Mouse (Mus musculus): ENCODE measurements at regions not wholly inside any gene's neighbourhood (a gene's known extent, or its start where the extent isn't known, plus 50 kb on each side); places are given as distances from the start of the nearest gene placed in this dataset.

GRCm38 (mm10) chr4:98238075-98238474 is 145.0 kb downstream of the Tm2d1 start:
- Histone ChIP-seq H3K4me3 (ENCODE audit: low read depth, low read length) (no peak overlapping the region), H3K27ac (replicated peaks; ENCODE audit: low read depth, low read length) (no peak overlapping the region)

GRCm38 (mm10) chr4:98237475-98237874 is 145.6 kb downstream of the Tm2d1 start:
- Histone ChIP-seq H3K27me3 (ENCODE audit: control insufficient read depth, insufficient read depth, low read length) (no peaks in the 10 kb centered on the region), H3K36me3 (ENCODE audit: control insufficient read depth, insufficient read depth, low read length) (no peaks in the 10 kb centered on the region), H3K9ac (ENCODE audit: low read length) (no peak overlapping the region), H3K4me3 (ENCODE audit: low read depth, low read length) (no peak overlapping the region), H3K27ac (replicated peaks; ENCODE audit: low read depth, low read length) (peak overlapping the region; percentile 16; the same call in 1 of the 2 replicates), H3K4me1 (ENCODE audit: control insufficient read depth, insufficient read depth, low read length) (no peaks in the 10 kb centered on the region; the same call in 1 of the 2 replicates), H3K4me2 (ENCODE audit: low read depth, severe bottlenecking) (no peak overlapping the region), H3K9me3 (ENCODE audit: control insufficient read depth, low read length) (no peaks in the 10 kb centered on the region)
- 69% methylated on average over 9 of the region's 9 CpGs for WGBS
- no peak for ATAC-seq (ENCODE audit: insufficient number of reproducible peaks, low FRiP score, low TSS enrichment, low read depth)
- peak; percentile 33 for DNase-seq (ENCODE audit: low spot score)

More at GRCm38 (mm10) chr4:98238075-98238474, 145.0 kb downstream of the Tm2d1 start:
- no peaks in the 10 kb centered on the region for H3K9me3 ChIP-seq (ENCODE audit: control insufficient read depth, low read length)
- no peak for ATAC-seq (ENCODE audit: insufficient number of reproducible peaks, low FRiP score, low TSS enrichment, low read depth)
- H3K9ac ChIP-seq (ENCODE audit: low read length), result no peak overlapping the region
- H3K27me3 ChIP-seq (ENCODE audit: control insufficient read depth, insufficient read depth, low read length), result no peaks in the 10 kb centered on the region
- H3K36me3 ChIP-seq (ENCODE audit: control insufficient read depth, insufficient read depth, low read length), result no peaks in the 10 kb centered on the region
- H3K4me2 ChIP-seq (ENCODE audit: low read depth, severe bottlenecking), result no peak overlapping the region
- DNase-seq (ENCODE audit: low spot score), result no peak
- peaks cover under 1% of the 10 kb centered on the region for H3K4me1 ChIP-seq (ENCODE audit: control insufficient read depth, insufficient read depth, low read length)
- WGBS, result 50% methylated on average over 4 of the region's 4 CpGs

DNA sequence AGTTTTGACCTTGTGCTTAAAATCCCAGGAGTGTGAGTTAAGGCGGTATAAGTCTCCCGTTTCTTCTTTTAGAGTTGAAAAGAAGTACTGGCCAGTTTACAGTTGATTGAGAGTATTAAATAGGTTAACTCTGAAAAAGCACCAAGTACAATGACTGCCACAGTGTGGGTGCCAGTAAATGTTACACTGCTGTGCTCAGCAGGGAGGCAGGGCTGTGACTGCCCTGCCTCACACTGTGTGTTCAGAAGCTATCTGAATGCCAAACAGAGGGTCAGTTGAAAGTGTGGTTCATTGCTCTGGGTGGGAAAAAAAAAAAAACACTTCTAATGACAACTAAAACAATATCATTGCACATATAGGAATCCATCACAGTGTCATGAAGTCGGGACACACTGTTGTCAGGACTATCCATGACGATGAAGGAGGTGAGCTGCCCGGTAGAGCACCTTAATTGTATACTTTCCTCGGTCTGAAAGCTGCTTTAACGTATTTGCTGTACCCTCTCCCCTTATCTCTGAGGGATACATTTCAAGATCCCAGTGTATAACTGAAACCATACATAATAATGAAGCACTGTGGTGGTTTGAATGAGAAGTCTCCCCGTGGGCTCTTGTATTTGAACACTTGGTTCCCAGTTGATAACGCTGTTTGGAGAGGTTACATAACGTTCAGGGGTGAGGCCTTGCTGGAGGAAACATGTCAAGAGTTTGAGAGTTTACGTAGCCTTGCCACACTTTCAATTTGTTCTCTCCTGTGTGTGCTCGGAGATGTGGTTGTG is 146.9 kb downstream of the Tm2d1 start:
- DNase-seq (ENCODE audit: low spot score) (no peak), ATAC-seq (ENCODE audit: insufficient number of reproducible peaks, low FRiP score, low TSS enrichment, low read depth) (no peak)
- Histone ChIP-seq H3K9me3 (ENCODE audit: control insufficient read depth, low read length) (no peaks in the 10 kb centered on the region), H3K36me3 (ENCODE audit: control insufficient read depth, insufficient read depth, low read length) (no peaks in the 10 kb centered on the region), H3K27ac (replicated peaks; ENCODE audit: low read depth, low read length) (no peak overlapping the region), H3K9ac (ENCODE audit: low read length) (no peak overlapping the region), H3K4me2 (ENCODE audit: low read depth, severe bottlenecking) (no peak overlapping the region), H3K27me3 (ENCODE audit: control insufficient read depth, insufficient read depth, low read length) (no peaks in the 10 kb centered on the region), H3K4me3 (ENCODE audit: low read depth, low read length) (no peak overlapping the region), H3K4me1 (ENCODE audit: control insufficient read depth, insufficient read depth, low read length) (no peaks in the 10 kb centered on the region; the same call in 1 of the 2 replicates)
- 79% methylated on average over 12 of the region's 12 CpGs for WGBS

GRCm38 (mm10) chr4:98228193-98228592 is 154.9 kb downstream of the Tm2d1 start:
- Histone ChIP-seq H3K9ac (ENCODE audit: low read length) (no peak overlapping the region), H3K4me3 (ENCODE audit: low read depth, low read length) (no peak overlapping the region), H3K4me2 (ENCODE audit: low read depth, severe bottlenecking) (no peak overlapping the region), H3K36me3 (ENCODE audit: control insufficient read depth, insufficient read depth, low read length) (no peaks in the 10 kb centered on the region), H3K4me1 (ENCODE audit: control insufficient read depth, insufficient read depth, low read length) (peaks cover 3% of the 10 kb centered on the region; the same call in 1 of the 2 replicates), H3K9me3 (ENCODE audit: control insufficient read depth, low read length) (no peaks in the 10 kb centered on the region), H3K27me3 (ENCODE audit: control insufficient read depth, insufficient read depth, low read length) (no peaks in the 10 kb centered on the region), H3K27ac (replicated peaks; ENCODE audit: low read depth, low read length) (no peak overlapping the region)
- ATAC-seq (ENCODE audit: insufficient number of reproducible peaks, low FRiP score, low TSS enrichment, low read depth) (no peak), DNase-seq (ENCODE audit: low spot score) (no peak)
- WGBS, result 88% methylated on average over 4 of the region's 4 CpGs

- DNase-seq (ENCODE audit: low spot score), result peak; percentile 43
- H3K9me3 ChIP-seq (ENCODE audit: control insufficient read depth, low read length), result no peaks in the 10 kb centered on the region
- no peaks in the 10 kb centered on the region for H3K36me3 ChIP-seq (ENCODE audit: control insufficient read depth, insufficient read depth, low read length)
- WGBS, result 17% methylated on average over 7 of the region's 7 CpGs
- no peaks in the 10 kb centered on the region for H3K27me3 ChIP-seq (ENCODE audit: control insufficient read depth, insufficient read depth, low read length)
- H3K27ac ChIP-seq (replicated peaks; ENCODE audit: low read depth, low read length), result peak overlapping the region; percentile 80; the same call in 1 of the 2 replicates
- peaks cover 7% of the 10 kb centered on the region; the same call in 1 of the 2 replicates for H3K4me1 ChIP-seq (ENCODE audit: control insufficient read depth, insufficient read depth, low read length)
- H3K4me2 ChIP-seq (ENCODE audit: low read depth, severe bottlenecking), result no peak overlapping the region
- H3K9ac ChIP-seq (ENCODE audit: low read length), result no peak overlapping the region
- no peak for ATAC-seq (ENCODE audit: insufficient number of reproducible peaks, low FRiP score, low TSS enrichment, low read depth)
- H3K4me3 ChIP-seq (ENCODE audit: low read depth, low read length), result no peak overlapping the region
Observed at GRCm38 (mm10) chr4:98224366-98224765, 158.7 kb downstream of the Tm2d1 start.

- Histone ChIP-seq H3K27me3 (ENCODE audit: control insufficient read depth, insufficient read depth, low read length) (no peaks in the 10 kb centered on the region), H3K4me3 (ENCODE audit: low read depth, low read length) (no peak overlapping the region), H3K36me3 (ENCODE audit: control insufficient read depth, insufficient read depth, low read length) (no peaks in the 10 kb centered on the region), H3K9ac (ENCODE audit: low read length) (no peak overlapping the region), H3K9me3 (ENCODE audit: control insufficient read depth, low read length) (no peaks in the 10 kb centered on the region), H3K4me2 (ENCODE audit: low read depth, severe bottlenecking) (no peak overlapping the region), H3K4me1 (ENCODE audit: control insufficient read depth, insufficient read depth, low read length) (peaks cover 7% of the 10 kb centered on the region; the same call in 1 of the 2 replicates), H3K27ac (replicated peaks; ENCODE audit: low read depth, low read length) (peak overlapping the region; percentile 85)
- WGBS, result 8% methylated on average over 8 of the region's 8 CpGs
- ATAC-seq (ENCODE audit: insufficient number of reproducible peaks, low FRiP score, low TSS enrichment, low read depth) (peak; percentile 88), DNase-seq (ENCODE audit: low spot score) (peak; percentile 86)
Observed at GRCm38 (mm10) chr4:98223429-98223828, 159.7 kb downstream of the Tm2d1 start.

DNA sequence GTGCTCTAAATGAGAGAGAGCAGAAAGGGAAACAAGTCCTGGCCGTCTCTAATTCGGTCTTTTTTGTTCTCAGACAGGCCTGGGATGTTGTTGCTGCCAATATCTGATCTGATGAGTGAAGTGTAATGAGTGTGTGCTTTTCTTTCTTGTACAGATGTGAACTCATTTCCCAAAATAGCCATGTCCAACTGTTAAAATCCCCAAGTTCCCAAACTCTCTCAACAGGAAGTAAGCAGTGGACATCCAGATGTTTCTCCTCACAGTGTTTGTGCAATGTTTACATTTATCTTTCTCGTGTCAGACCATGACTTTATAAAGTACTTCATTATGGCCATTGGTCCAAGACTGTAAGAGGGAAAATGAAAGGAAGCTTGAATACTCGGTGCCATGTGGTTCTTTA is 161.5 kb downstream of the Tm2d1 start:
- Histone ChIP-seq H3K27me3 (ENCODE audit: control insufficient read depth, insufficient read depth, low read length) (no peaks in the 10 kb centered on the region), H3K27ac (replicated peaks; ENCODE audit: low read depth, low read length) (no peak overlapping the region), H3K4me2 (ENCODE audit: low read depth, severe bottlenecking) (no peak overlapping the region), H3K9me3 (ENCODE audit: control insufficient read depth, low read length) (no peaks in the 10 kb centered on the region), H3K4me1 (ENCODE audit: control insufficient read depth, insufficient read depth, low read length) (peaks cover 7% of the 10 kb centered on the region; the same call in 1 of the 2 replicates), H3K36me3 (ENCODE audit: control insufficient read depth, insufficient read depth, low read length) (no peaks in the 10 kb centered on the region), H3K9ac (ENCODE audit: low read length) (no peak overlapping the region), H3K4me3 (ENCODE audit: low read depth, low read length) (no peak overlapping the region)
- no peak for DNase-seq (ENCODE audit: low spot score)
- ATAC-seq (ENCODE audit: insufficient number of reproducible peaks, low FRiP score, low TSS enrichment, low read depth), result no peak
- 87% methylated on average over 4 of the region's 4 CpGs for WGBS

GRCm38 (mm10) chr4:98215218-98215617 is 167.9 kb downstream of the Tm2d1 start:
- Histone ChIP-seq H3K36me3 (ENCODE audit: control insufficient read depth, insufficient read depth, low read length) (no peaks in the 10 kb centered on the region), H3K4me2 (ENCODE audit: low read depth, severe bottlenecking) (no peak overlapping the region), H3K27me3 (ENCODE audit: control insufficient read depth, insufficient read depth, low read length) (no peaks in the 10 kb centered on the region), H3K9ac (ENCODE audit: low read length) (no peak overlapping the region), H3K4me1 (ENCODE audit: control insufficient read depth, insufficient read depth, low read length) (no peaks in the 10 kb centered on the region), H3K27ac (replicated peaks; ENCODE audit: low read depth, low read length) (no peak overlapping the region), H3K9me3 (ENCODE audit: control insufficient read depth, low read length) (no peaks in the 10 kb centered on the region), H3K4me3 (ENCODE audit: low read depth, low read length) (no peak overlapping the region)
- DNase-seq (ENCODE audit: low spot score), result no peak
- ATAC-seq (ENCODE audit: insufficient number of reproducible peaks, low FRiP score, low TSS enrichment, low read depth), result no peak
- WGBS, result 94% methylated on average over 5 of the region's 5 CpGs

All from limb, embryonic 11.5 days (tissue).